Mouse (Mus musculus) v-Abl transformed pro-B cells (cell line): Measurements from ENCODE around the gene Trim41.

Source experiments
- in situ Hi-C, 2 experiments: fragments of 400-800 bp; cut with MboI; formaldehyde crosslinking; loops; one replicate each; pipeline ENCODE4 v1.15.1; 2025; ENCODE audit not compliant: unreplicated experiment in 2 of 2

Gene Trim41

GRCm38 (mm10) chr11:48819614-48820307, 2.6 kb upstream of the Trim41 start:
- in situ Hi-C loops = loop anchor here (5.0 kb wide), 2 partner anchors 38 to 428 kb away; no protein-coding TSS in a partner anchor

DNA sequence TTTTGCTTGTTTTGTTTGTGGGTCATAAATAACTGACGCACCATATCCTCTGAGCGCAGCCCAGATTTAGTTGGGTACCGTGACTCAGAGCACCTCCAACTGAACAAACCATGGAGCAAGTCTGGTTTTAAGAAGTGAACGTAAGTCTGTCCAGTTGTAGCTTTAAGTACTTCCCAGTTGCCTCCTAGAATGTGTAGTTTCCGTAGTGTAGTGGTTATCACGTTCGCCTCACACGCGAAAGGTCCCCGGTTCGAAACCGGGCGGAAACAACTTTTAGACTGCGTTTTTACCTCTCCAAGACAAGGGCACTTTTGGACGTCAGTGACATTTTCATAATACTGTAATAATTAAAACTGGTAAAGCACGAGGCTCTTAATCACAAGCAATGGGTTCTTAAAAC, 1.2 kb upstream of the Trim41 start:
- in situ Hi-C loops = loop anchor here in 1 of 2 experiments (5.0 kb wide), 1 partner anchor 429 kb away; no protein-coding TSS in a partner anchor

GRCm38 (mm10) chr11:48817794-48818193, 641 bp upstream of the Trim41 start:
- in situ Hi-C loops = loop anchor here in 1 of 2 experiments (5.0 kb wide), 1 partner anchor 430 kb away; no protein-coding TSS in a partner anchor

DNA sequence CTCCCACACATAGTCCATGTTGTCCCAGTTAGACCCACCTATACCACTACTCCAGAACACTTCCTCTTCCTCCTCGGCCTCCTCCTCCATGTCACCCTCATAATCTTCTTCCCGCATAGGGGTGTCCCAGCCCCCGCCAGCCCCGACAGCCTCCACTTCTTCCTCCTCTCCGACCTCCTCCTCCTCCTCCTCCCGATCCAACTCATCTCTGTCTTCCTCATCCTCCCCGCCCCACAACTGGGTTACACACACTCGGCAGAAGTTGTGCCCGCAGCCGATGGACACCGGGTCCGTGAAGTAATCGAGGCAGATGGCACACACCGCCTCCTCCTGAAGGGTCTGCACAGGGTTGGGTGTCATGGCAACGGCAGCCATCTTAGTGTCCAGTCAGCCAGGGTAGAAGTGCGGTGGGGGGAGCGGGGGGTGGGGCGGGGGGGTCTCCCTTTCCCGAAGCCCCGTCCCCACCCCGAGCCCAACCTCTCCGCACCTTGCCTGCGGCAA, 822 bp downstream of the Trim41 start:
- in situ Hi-C loops = loop anchor here in 1 of 2 experiments (5.0 kb wide), 1 partner anchor 431 kb away; no protein-coding TSS in a partner anchor

GRCm38 (mm10) chr11:48815851-48816250, 1.3 kb downstream of the Trim41 start:
- in situ Hi-C loops = loop anchor here in 1 of 2 experiments (5.0 kb wide), 1 partner anchor 431 kb away; no protein-coding TSS in a partner anchor

GRCm38 (mm10) chr11:48813782-48814181, 3.4 kb downstream of the Trim41 start:
- in situ Hi-C loops = no loop called here

- in situ Hi-C loops = no loop called here
Observed at GRCm38 (mm10) chr11:48810142-48810541, 7.0 kb downstream of the Trim41 start.

- in situ Hi-C loops = no loop called here
Observed at GRCm38 (mm10) chr11:48809434-48809830, 7.7 kb downstream of the Trim41 start.

DNA sequence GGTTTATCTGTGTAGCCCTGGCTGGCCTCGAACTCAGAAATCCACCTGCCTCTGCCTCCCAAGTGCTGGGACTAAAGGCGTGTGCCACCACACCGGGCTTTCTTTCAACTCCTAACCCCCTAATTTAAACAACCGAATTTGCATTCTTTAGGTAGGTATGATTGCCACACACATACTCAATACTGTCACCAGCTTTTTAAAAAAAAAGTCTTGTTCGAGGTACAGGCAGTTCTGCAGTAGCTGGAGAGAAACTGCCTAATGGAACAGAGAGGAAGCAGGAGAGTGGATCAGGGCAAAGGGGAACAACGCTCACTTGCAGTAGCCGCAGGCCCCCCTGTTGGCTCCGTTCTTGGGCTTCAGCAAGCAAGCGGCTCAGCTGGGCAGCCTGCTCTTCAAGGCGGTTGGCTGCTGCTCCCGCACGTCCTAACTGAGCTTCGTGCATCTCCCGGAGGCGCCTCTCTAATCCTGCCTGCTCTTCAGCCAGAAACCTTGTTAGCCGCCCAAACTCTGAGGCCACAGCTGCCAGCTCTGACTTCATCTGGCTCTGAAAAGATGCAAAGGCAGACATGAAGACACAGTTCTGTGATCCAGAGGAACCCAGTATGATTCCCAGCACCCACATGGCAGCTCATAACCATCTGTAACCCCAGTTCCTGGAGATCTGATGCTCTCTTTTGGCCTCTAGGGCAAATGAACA, 8.3 kb downstream of the Trim41 start:
- in situ Hi-C loops = no loop called here

GRCm38 (mm10) chr11:48808304-48808646, 8.9 kb downstream of the Trim41 start:
- in situ Hi-C loops = no loop called here

DNA sequence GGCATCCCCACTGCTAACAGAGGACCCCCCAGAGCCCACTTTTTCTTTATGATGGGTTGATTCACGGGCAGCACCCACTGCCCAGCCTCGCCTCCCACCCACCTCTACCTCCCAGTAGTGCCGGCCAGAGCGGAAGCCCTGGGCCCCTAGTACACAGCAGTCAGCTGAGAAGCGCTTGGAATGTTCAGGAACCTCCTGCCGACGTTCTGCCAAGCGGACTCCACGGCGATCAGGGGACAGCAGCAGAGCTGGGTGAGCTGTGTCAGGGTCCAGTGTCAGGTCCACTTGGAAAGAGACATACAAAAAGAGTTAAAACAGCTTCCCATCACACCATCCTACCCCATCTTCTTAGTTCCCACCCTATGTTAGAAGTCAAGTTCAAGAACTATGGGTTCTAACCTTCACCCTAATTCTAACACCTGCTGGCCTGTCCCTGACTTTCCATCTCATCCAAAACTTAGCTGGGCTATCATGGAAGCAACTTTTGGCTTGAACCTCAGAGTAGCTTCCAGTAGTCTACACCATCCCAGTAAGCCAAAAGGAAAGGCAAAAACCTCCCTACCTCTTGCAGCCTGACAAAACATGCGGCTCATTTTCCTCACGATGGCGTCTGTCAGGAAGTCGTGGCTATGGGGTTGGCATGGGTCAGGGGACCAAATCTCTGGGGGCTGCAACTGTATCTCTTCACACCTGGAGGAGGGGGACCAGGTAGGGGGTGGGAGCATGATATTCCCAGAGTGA, 9.4 kb downstream of the Trim41 start:
- in situ Hi-C loops = no loop called here

- in situ Hi-C loops = no loop called here
Observed at GRCm38 (mm10) chr11:48806856-48807562, 10.1 kb downstream of the Trim41 start.

- in situ Hi-C loops = loop anchor here in 1 of 2 experiments (5.0 kb wide), 1 partner anchor 397 kb away; the partner anchor contains the start of gene Zfp62
Observed at GRCm38 (mm10) chr11:48804922-48805321, 12.2 kb downstream of the Trim41 start.

DNA sequence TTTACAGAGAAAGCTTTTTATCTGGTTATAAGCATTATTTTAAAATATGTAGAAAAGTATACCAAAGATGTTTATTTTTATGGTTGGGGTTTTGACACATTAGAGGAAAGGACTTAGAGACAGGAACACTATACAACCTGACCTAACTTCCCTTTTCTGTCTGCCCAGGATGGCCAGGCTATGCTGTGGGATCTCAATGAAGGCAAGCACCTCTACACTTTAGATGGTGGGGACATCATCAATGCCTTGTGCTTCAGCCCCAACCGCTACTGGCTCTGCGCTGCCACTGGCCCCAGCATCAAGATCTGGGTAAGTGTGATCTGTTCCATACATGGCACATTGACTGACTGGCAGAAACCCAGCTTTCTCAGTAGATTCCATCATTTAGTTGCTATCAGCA, 13.2 kb downstream of the Trim41 start:
- in situ Hi-C loops = loop anchor here in 1 of 2 experiments (5.0 kb wide), 1 partner anchor 398 kb away; the partner anchor contains the start of gene Zfp62

- in situ Hi-C loops = loop anchor here in 1 of 2 experiments (5.0 kb wide), 1 partner anchor 400 kb away; the partner anchor contains the start of gene Zfp62
Observed at GRCm38 (mm10) chr11:48801831-48802772, 15.1 kb downstream of the Trim41 start.

GRCm38 (mm10) chr11:48799921-48800701, 17.0 kb downstream of the Trim41 start, which contains the start of gene Rack1:
TSS of gene Rack1 (plus strand) at chr11:48800332.
- in situ Hi-C loops = loop anchor here in 1 of 2 experiments (5.0 to 25.0 kb wide), 2 partner anchors 402 to 912 kb away; partner anchors contain the start of genes Cnot6 and Zfp62

- in situ Hi-C loops = loop anchor here in 1 of 2 experiments (25.0 kb wide), 1 partner anchor 913 kb away; the partner anchor contains the start of gene Cnot6
Observed at GRCm38 (mm10) chr11:48798984-48799920, 17.9 kb downstream of the Trim41 start.
